Mouse (Mus musculus) CH12.LX (cell line): Measurements from ENCODE around the gene 1700008O03Rik.

Experiments
- CTCF ChIP-seq, 2 experiments: IDR thresholded peaks in 1 of 2; conservative IDR thresholded peaks in 1 of 2; 2 replicates each; pipeline ENCODE4 v1.5.1; 2011 to 2012; ENCODE audit warnings: low read depth in 2 of 2, low read length in 2 of 2, improper control_type of control experiment in 1 of 2, inconsistent platforms in 1 of 2, mild to moderate bottlenecking in 1 of 2, moderate library complexity in 1 of 2
- E2F4 ChIP-seq: IDR thresholded peaks from 2 replicates; pipeline ENCODE4 v1.6.1; 2011; ENCODE audit warnings: low read depth, low read length, improper control_type of control experiment; ENCODE audit not compliant: insufficient replicate concordance
- EP300 ChIP-seq: IDR thresholded peaks from 2 replicates; pipeline ENCODE4 v1.6.1; 2011; ENCODE audit warnings: low read length, improper control_type of control experiment
- MAFK ChIP-seq: IDR thresholded peaks from 2 replicates; pipeline ENCODE4 v1.6.1; 2011; ENCODE audit warnings: low read length, improper control_type of control experiment; ENCODE audit not compliant: insufficient replicate concordance
- RCOR1 ChIP-seq: conservative IDR thresholded peaks from 2 replicates; pipeline ENCODE4 v1.6.1; 2012; ENCODE audit warnings: low read depth, mild to moderate bottlenecking, inconsistent platforms, low read length, improper control_type of control experiment

DNA sequence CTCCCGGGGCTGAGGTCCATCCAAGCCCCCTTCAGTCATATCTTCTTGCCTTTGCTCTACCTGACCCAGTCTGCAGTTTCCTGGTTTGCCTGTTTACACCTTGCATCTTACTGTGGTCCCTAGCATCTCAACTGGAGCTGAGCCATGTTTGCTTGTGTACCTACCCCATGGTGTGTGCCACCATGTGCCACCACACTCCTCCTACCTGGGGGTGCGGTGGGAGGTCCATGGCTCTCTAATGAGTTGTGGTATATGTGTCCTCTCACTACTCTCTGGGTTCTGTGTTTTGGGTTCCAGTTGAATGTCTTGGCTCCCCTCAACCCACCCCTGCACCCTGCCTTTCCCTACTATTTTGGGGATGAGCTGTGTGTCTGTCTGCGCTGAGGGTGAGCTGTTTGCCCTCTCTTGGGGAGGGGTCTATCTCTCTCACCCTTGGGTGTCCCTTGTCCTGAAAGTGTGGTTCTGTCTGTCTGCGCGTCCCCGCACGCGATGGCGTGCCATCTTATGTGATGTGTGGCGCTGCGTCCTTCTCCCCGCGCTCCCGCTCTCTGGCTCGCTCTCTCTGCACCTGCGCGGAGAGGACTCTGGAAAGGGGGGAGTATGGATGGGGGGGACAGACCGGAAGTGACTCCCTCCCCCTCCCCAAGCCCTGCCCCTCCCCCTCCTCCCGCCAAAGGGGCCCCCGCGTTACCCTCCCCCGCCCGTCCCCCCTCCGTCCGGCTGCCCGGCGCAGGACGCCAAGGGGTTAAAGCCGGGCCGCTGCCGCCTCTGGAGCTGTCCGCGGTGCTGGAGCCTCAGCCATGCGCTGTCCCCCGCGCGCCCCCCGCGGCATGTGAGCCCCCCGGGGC lies 50.4 kb downstream of the 1700008O03Rik start:
- TF ChIP-seq RCOR1, result no peak
- TF ChIP-seq CTCF (conservative IDR thresholded peaks at IDR 0.05 in 1 of 2, IDR thresholded peaks at IDR 0.05 in 1 of 2; ENCODE audit: low read depth in 2 of 2, low read length in 2 of 2), result no peak
- no peak for TF ChIP-seq E2F4
- TF ChIP-seq EP300, result no peak
- TF ChIP-seq MAFK, result no peak
